Mouse (Mus musculus) stomach, embryonic 16.5 days (tissue): ENCODE data around the gene Prickle2. TPM values are rescaled to one million over a fixed set of nuclear protein-coding genes. Genes with fewer than 3 reads are reported as not detected.

Experiments used
- ATAC-seq: fragments of 200-750 bp; cut with Nextera tagmentation; 2 replicates; pipeline ENCODE4 v1.8.0; 2017; ENCODE audit warnings: moderate number of reproducible peaks, moderate TSS enrichment; ENCODE audit not compliant: insufficient read depth, low FRiP score
- H3K27ac ChIP-seq: fragments of 300-500 bp; sonication (generic); 2 replicates; pipeline ENCODE4 v1.5.1; 2014; ENCODE audit warnings: low read length
- H3K27me3 ChIP-seq: fragments of 300-500 bp; sonication (generic); 2 replicates; pipeline ENCODE4 v1.6.1; 2014; ENCODE audit warnings: low read length, control low read depth, mixed read lengths; ENCODE audit not compliant: control insufficient read depth, insufficient read depth
- H3K36me3 ChIP-seq: fragments of 300-500 bp; sonication (generic); 2 replicates; pipeline ENCODE4 v1.6.1; 2014; ENCODE audit warnings: low read length; ENCODE audit not compliant: control insufficient read depth, insufficient read depth
- H3K4me1 ChIP-seq: fragments of 300-500 bp; sonication (generic); 2 replicates; pipeline ENCODE4 v1.6.1; 2014; ENCODE audit warnings: low read length, control low read depth, mixed read lengths; ENCODE audit not compliant: control insufficient read depth, insufficient read depth
- H3K4me2 ChIP-seq: fragments of 300-500 bp; sonication (generic); 2 replicates; pipeline ENCODE4 v1.6.1; 2014; ENCODE audit warnings: low read depth, low read length, mixed read lengths
- H3K4me3 ChIP-seq: fragments of 300-500 bp; sonication (generic); replicated peaks from 2 replicates; pipeline ENCODE4 v1.5.1; 2014; ENCODE audit warnings: mild to moderate bottlenecking, low read length
- H3K9ac ChIP-seq: fragments of 300-500 bp; sonication (generic); 2 replicates; pipeline ENCODE4 v1.6.1; 2014; ENCODE audit warnings: low read length
- H3K9me3 ChIP-seq: fragments of 300-500 bp; sonication (generic); replicated peaks from 2 replicates; pipeline ENCODE4 v1.6.1; 2016; ENCODE audit warnings: low read length, control low read depth; ENCODE audit not compliant: control insufficient read depth
- WGBS: fragments of 180-500 bp; shearing (Covaris S2); extraction: QIAGEN DNeasy Blood & Tissue Kit; methylation state at CpG from one replicate; pipeline ENCODE4 v1.1.7; 2014; 5-methylcytosine and 5-hydroxymethylcytosine counted together
- polyA plus RNA-seq: library from polyadenylated mRNA; unstranded; fragments of >200 nt; fragmentation: Nextera tagmentation; extraction: Ambion mirVana; gene quantifications from 2 replicates; pipeline ENCODE4 v1.2.1, GENCODE M21; 2015

The Prickle2 gene
- polyA plus RNA-seq, 1 experiment from 2014 or later: 9.3 TPM

DNA sequence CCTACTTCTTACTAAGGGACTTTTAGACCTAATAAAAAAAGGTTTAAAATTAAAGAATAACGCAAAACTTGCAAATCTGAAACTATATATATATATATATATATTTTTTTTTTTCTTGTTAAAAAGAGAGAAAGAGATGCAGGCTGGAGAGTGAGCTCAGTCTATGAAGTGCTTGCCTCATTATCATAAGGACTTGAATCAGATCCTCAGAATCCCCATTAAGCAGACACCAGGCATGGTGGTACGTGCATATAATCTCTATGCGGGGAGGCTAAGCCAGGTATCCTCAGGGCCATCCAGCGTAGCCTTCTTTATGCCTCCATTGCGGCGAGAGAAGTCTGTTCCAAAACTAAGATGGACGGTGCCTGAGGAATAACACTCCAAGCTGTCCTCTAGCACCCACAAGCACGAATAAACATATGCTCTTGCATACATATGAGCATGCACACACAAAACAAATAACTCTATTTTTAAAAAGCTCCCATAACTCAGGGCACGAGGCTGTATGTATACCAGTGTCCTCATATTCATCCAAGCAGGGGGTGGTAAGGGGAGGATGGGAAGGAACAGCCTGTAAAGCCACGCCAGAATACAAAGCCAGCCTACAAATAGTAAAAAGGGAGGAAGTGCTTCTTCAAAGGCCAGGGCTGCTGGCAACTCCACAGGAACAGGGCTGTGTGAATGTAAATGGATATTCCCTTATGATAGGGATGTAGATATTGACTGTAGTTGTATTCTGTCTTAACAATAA, 358.5 kb downstream of the Prickle2 start:
- H3K9ac ChIP-seq: no peak overlapping the region
- no peaks in the 10 kb centered on the region for H3K9me3 ChIP-seq
- H3K4me3 ChIP-seq: no peak overlapping the region
- H3K36me3 ChIP-seq: no peaks in the 10 kb centered on the region
- H3K27me3 ChIP-seq: no peaks in the 10 kb centered on the region
- H3K4me2 ChIP-seq: no peak overlapping the region
- no peaks in the 10 kb centered on the region for H3K4me1 ChIP-seq
- WGBS: 79% methylated on average over 10 of the region's 10 CpGs
- no peak for ATAC-seq
- H3K27ac ChIP-seq: no peak overlapping the region

DNA sequence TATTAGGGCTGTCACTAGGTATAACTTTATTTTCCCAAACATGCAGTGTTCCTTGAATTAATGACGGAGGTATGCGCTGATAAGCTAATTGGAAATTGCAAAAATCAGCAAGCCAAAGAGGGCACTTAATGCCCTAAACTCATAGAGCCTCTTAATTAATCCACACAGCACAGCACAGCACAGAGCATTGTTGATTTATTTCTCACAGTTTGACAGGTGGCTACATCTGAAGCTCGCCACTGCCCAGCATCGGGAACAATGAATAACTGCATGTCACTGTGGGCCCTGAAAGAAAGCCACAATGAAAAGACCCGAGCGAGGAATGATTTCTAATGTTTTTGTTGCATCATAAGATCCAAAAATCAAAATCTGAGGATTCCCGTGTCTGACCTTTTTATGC, 359.2 kb downstream of the Prickle2 start:
- WGBS: 55% methylated on average over 7 of the region's 7 CpGs

DNA sequence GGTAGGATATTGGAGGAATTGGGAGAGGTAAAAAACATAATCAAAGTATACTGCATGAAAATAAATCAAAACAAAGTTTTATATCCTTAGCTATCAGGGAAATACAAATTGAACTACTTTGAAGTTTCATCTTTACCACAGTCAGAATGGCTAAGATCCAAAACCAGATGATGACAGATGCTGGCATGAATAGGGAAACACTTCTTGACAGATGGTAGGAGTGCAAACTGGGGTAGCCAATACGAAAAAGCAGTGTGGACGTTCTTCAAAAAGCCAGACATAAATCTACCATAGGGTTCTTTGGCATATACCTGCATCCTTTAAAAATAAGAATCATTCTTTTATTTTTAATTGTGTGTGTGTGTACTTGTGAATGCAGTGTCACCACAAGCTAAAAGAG, 360.8 kb downstream of the Prickle2 start:
- no peak overlapping the region for H3K9ac ChIP-seq
- no peak overlapping the region for H3K4me2 ChIP-seq
- H3K4me1 ChIP-seq: no peaks in the 10 kb centered on the region
- 80% methylated on average over 2 of the region's 2 CpGs for WGBS
- no peak for ATAC-seq
- no peaks in the 10 kb centered on the region for H3K27me3 ChIP-seq
- H3K4me3 ChIP-seq: no peak overlapping the region
- no peaks in the 10 kb centered on the region for H3K9me3 ChIP-seq
- H3K36me3 ChIP-seq: no peaks in the 10 kb centered on the region
- H3K27ac ChIP-seq: no peak overlapping the region

More for the DNA sequence above, 359.2 kb downstream of the Prickle2 start:
- no peak overlapping the region for H3K4me2 ChIP-seq
- H3K27ac ChIP-seq: no peak overlapping the region
- no peak overlapping the region for H3K9ac ChIP-seq
- no peaks in the 10 kb centered on the region for H3K4me1 ChIP-seq
- H3K9me3 ChIP-seq: no peaks in the 10 kb centered on the region
- ATAC-seq: no peak
- no peak overlapping the region for H3K4me3 ChIP-seq
- H3K27me3 ChIP-seq: no peaks in the 10 kb centered on the region
- no peaks in the 10 kb centered on the region for H3K36me3 ChIP-seq

DNA sequence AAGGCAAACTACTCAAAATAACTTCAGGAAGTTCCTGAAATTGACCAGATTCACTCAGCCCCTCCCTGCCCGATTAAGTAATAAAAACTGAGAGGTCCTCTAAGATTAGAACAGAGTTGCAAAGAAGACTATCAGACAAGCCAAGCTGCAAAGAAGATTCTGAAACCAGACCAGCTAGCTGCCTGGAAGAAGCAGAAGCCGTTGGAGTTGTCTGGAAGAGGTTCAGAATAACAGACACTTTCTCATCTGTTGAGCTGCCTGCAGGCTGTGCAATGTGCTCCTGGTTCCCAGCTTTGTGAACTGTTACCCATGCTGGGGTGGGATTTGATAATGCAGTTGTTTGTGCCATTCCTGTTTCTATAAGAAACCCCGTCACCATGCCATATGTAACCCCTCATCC, 361.4 kb downstream of the Prickle2 start:
- no peaks in the 10 kb centered on the region for H3K4me1 ChIP-seq
- H3K4me3 ChIP-seq: no peak overlapping the region
- ATAC-seq: no peak
- no peaks in the 10 kb centered on the region for H3K36me3 ChIP-seq
- H3K9ac ChIP-seq: no peak overlapping the region
- no peaks in the 10 kb centered on the region for H3K9me3 ChIP-seq
- no peak overlapping the region for H3K27ac ChIP-seq
- H3K4me2 ChIP-seq: no peak overlapping the region
- no peaks in the 10 kb centered on the region for H3K27me3 ChIP-seq
- 77% methylated on average over 3 of the region's 3 CpGs for WGBS

Other genes starting within 250 kb of the Prickle2 start
- gene A730049H05Rik, start 110.3 kb upstream of the Prickle2 start, polyA plus RNA-seq: 0.46 and 0.87 TPM in 2 replicates
- 0.11 and 0.25 TPM in 2 replicates for gene Gm15737, start 163.2 kb upstream of the Prickle2 start, polyA plus RNA-seq
- 17.6 and 22.8 TPM in 2 replicates for gene Adamts9, start 237.3 kb upstream of the Prickle2 start, polyA plus RNA-seq